Mouse (Mus musculus) olfactory bulb, adult 2 months (tissue): Measurements from ENCODE around the gene Dydc2.

Experiments
- CTCF ChIP-seq: fragments of 200-500 bp; IDR thresholded peaks from 2 replicates; pipeline ENCODE4 v1.5.1; 2012; ENCODE audit warnings: low read depth, mild to moderate bottlenecking, low read length, moderate library complexity; ENCODE audit not compliant: insufficient read depth
- POLR2A ChIP-seq: fragments of 200-500 bp; IDR thresholded peaks from 2 replicates; pipeline ENCODE4 v1.6.1; 2012; ENCODE audit warnings: mild to moderate bottlenecking, low read depth, low read length, moderate library complexity; ENCODE audit not compliant: insufficient read depth

DNA sequence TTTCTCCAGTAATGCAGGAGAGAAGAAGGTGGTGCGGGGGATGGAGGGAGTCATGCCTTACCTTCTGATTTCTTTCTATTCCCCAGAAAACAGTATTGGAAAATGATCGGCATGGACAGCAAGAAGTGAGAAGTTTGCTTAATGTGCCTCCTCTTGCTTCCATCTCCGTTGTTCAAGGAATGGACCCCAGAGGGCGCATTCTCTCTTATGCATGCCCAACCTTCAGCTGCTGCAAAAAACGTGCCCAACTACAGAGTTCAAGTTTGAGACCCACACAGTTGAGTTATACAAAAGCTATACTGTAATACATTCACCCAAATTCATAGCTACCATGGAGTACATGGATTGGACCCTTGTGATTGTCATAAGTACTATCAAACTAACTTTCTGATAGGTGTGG, 16.5 kb downstream of the Dydc2 start:
- no peak for TF ChIP-seq CTCF
- TF ChIP-seq POLR2A, result no peak
